Mouse (Mus musculus) CH12.LX (cell line): ENCODE results near the gene Plpp1.

Source experiments
- CTCF ChIP-seq, 2 experiments: IDR thresholded peaks in 1 of 2; conservative IDR thresholded peaks in 1 of 2; 2 replicates each; pipeline ENCODE4 v1.5.1; 2011 to 2012; ENCODE audit warnings: low read depth in 2 of 2, low read length in 2 of 2, improper control_type of control experiment in 1 of 2, inconsistent platforms in 1 of 2, mild to moderate bottlenecking in 1 of 2, moderate library complexity in 1 of 2
- EP300 ChIP-seq: IDR thresholded peaks from 2 replicates; pipeline ENCODE4 v1.6.1; 2011; ENCODE audit warnings: low read length, improper control_type of control experiment
- HCFC1 ChIP-seq: IDR thresholded peaks from 2 replicates; pipeline ENCODE4 v1.6.1; 2012; ENCODE audit warnings: low read depth, mild to moderate bottlenecking, inconsistent platforms, low read length, improper control_type of control experiment
- POLR2A ChIP-seq: IDR thresholded peaks from 2 replicates; pipeline ENCODE4 v1.6.1; 2011; ENCODE audit warnings: low read depth, mild to moderate bottlenecking, improper control_type of control experiment, low read length

GRCm38 (mm10) chr13:112809504-112810247 lies 9.1 kb downstream of the Plpp1 start:
- no peak for TF ChIP-seq CTCF (conservative IDR thresholded peaks at IDR 0.05 in 1 of 2, IDR thresholded peaks at IDR 0.05 in 1 of 2; ENCODE audit: low read depth in 2 of 2, low read length in 2 of 2)
- TF ChIP-seq HCFC1: no peak
- no peak for TF ChIP-seq EP300
- no peak for TF ChIP-seq POLR2A
